22 mouse cellular contexts compared by ENCODE assay signal in the genomic region with DNA sequence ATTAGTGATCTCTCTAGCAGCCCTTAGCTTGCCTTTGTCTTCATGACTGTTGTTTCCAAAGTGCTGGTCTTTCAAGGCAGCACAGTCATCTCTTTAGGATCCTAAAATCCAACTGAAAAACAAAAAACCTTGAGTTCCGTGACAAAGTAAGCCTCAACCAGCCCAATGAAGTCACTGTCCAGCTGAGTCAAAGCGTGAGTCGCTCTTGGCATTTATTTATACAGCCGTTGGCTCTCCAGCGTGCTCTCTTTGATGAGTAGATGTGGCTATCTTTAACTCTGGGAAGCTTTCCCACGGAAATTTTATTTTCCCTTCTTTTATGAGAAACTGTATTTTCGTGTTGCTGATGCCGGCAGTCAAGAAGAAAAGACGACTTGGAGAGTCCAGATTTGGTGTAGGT. TPM values are rescaled to one million over a fixed set of nuclear protein-coding genes. Genes with fewer than 3 reads are reported as not detected.
DNase-seq lines count a peak whose midpoint lies in the region; ATAC-seq and TF ChIP-seq lines count a peak whose summit lies in the region.
"Had no signal": no experiment of that assay in that cellular context is flagged by ENCODE, and none has a peak within 500 bp of the region (broad histone marks: within the 10 kb centered on the region; RNA-seq: fewer than 3 reads in every experiment).

No protein-coding gene starts in this region.

- H3K4me1 ChIP-seq in hindbrain, embryonic 12.5 days = no peaks in the 10 kb centered on the region
- H3K4me1 ChIP-seq: embryonic facial prominence, embryonic 13.5 days; forebrain, embryonic 10.5 days; heart, embryonic 10.5 days; intestine, embryonic 15.5 days; limb, embryonic 12.5 days had no signal

- H3K36me3 ChIP-seq in hindbrain, embryonic 12.5 days = no peaks in the 10 kb centered on the region
- H3K36me3 ChIP-seq: embryonic facial prominence, embryonic 13.5 days; forebrain, embryonic 10.5 days; intestine, embryonic 15.5 days; limb, embryonic 12.5 days; neural tube, embryonic 13.5 days had no signal

- H3K4me2 ChIP-seq in hindbrain, embryonic 12.5 days (replicated peaks) = no peak overlapping the region
- H3K4me2 ChIP-seq: embryonic facial prominence, embryonic 13.5 days; hindbrain, embryonic 14.5 days; intestine, embryonic 15.5 days; limb, embryonic 12.5 days; neural tube, embryonic 13.5 days had no signal

- TF ChIP-seq CTCF in left cerebral cortex, adult 2 months (IDR thresholded peaks at IDR 0.05) = no peak

- WGBS in hindbrain, embryonic 12.5 days = 80% methylated on average over 9 of the region's 9 CpGs

- peak overlapping the region; percentile 63 for H3K27ac ChIP-seq in left cerebral cortex, adult 2 months
- H3K27ac ChIP-seq in hindbrain, embryonic 12.5 days = no peak overlapping the region
- H3K27ac ChIP-seq: embryonic facial prominence, embryonic 13.5 days; forebrain, embryonic 10.5 days; heart, embryonic 10.5 days; hindbrain, embryonic 14.5 days; intestine, embryonic 15.5 days; limb, embryonic 12.5 days; liver, embryonic 14.5 days; neural tube, embryonic 13.5 days had no signal

- no peak for ATAC-seq in hindbrain, embryonic 12.5 days (ENCODE audit: low FRiP score)
- no peak for ATAC-seq in granulocyte monocyte progenitor cell, adult 5-6 weeks (replicated peaks; ENCODE audit: poor library complexity, severe bottlenecking)
- ATAC-seq: CD4-positive, CD25-positive, alpha-beta regulatory T cell, adult 4 months; intestine, embryonic 15.5 days; lung, postnatal 0 days had no signal

- DNase-seq in left cerebral cortex, adult 2 months (ENCODE audit: extremely low spot score in 1 of 2, low spot score in 2 of 2) = no peak
- no peak for DNase-seq in left cerebral cortex, postnatal 4 days
- DNase-seq in Muller cell, postnatal 12 days (ENCODE audit: inconsistent ontology term) = peak; percentile 14
- peak; percentile 19 for DNase-seq in adrenal gland, adult 8-10 months
- peak; percentile 32 for DNase-seq in fibroblast of lung, adult 2 months (ENCODE audit: low read depth)
- DNase-seq: cerebellum, adult 8-10 months; gastrocnemius, postnatal 25 days; heart, postnatal 14 days; thymus, postnatal 4 days had no signal

- no peaks in the 10 kb centered on the region for H3K9me3 ChIP-seq in hindbrain, embryonic 12.5 days (replicated peaks)
- H3K9me3 ChIP-seq: embryonic facial prominence, embryonic 13.5 days; forebrain, embryonic 10.5 days; G1E; heart, embryonic 10.5 days; intestine, embryonic 15.5 days; limb, embryonic 12.5 days had no signal

- H3K9ac ChIP-seq in hindbrain, embryonic 12.5 days = no peak overlapping the region
- H3K9ac ChIP-seq: embryonic facial prominence, embryonic 13.5 days; hindbrain, embryonic 14.5 days; intestine, embryonic 15.5 days; limb, embryonic 12.5 days; liver, embryonic 14.5 days; neural tube, embryonic 13.5 days had no signal

- intact Hi-C loops in left cerebral cortex, adult 2 months (cut with DNase I) = no loop called here
- intact Hi-C loops in left cerebral cortex, postnatal 4 days (cut with DNase I) = no loop called here

- H3K4me3 ChIP-seq in left cerebral cortex, adult 2 months = no peak overlapping the region
- no peak overlapping the region for H3K4me3 ChIP-seq in hindbrain, embryonic 12.5 days
- H3K4me3 ChIP-seq: embryonic facial prominence, embryonic 13.5 days; forebrain, embryonic 10.5 days; heart, embryonic 10.5 days; intestine, embryonic 15.5 days; limb, embryonic 12.5 days; neural tube, embryonic 13.5 days had no signal

- no peaks in the 10 kb centered on the region for H3K27me3 ChIP-seq in hindbrain, embryonic 12.5 days
- H3K27me3 ChIP-seq: embryonic facial prominence, embryonic 13.5 days; intestine, embryonic 15.5 days; limb, embryonic 12.5 days; neural tube, embryonic 13.5 days had no signal

RNA-seq across cellular contexts. Expression of gene Fam8a1, which starts 42.7 kb away (rescaled TPM):
- total RNA-seq in left cerebral cortex, adult 2 months (2021) = 10 to 100 TPM; 86.4 to 87.4 TPM
- 10 to 100 TPM; 71.4 to 75.7 TPM for total RNA-seq in left cerebral cortex, postnatal 4 days (2021)
- total RNA-seq in adrenal gland, adult 8-10 months (2022) = 10 to 100 TPM; 47.2 to 57.8 (median 53.3) TPM
- polyA plus RNA-seq in hindbrain, embryonic 12.5 days (2016; fragmentation: Nextera tagmentation; extraction: Ambion mirVana) = 22.9 and 24.9 TPM in 2 replicates
- total RNA-seq in granulocyte monocyte progenitor cell, adult 5-6 weeks (2014; fragmentation: Nextera tagmentation) = 10.5 and 29.9 TPM in 2 replicates
- 6.1 and 11.1 TPM in 2 replicates for total RNA-seq in granulocyte monocyte progenitor cell, adult 5-6 weeks (2017)

Comparison
In these comparisons a context has a peak if more than half of its experiments do, and no peak if none do; other contexts are left out.
1. DNase-seq: peak in Muller cell, postnatal 12 days (single experiment), adrenal gland, adult 8-10 months (single experiment) and fibroblast of lung, adult 2 months (single experiment); none in left cerebral cortex, adult 2 months (0 of 2) and left cerebral cortex, postnatal 4 days (single experiment).